Mouse (Mus musculus): ENCODE results near the gene Wdr17.

GRCm38 (mm10) chr8:54594634-54595033 lies 292.4 kb downstream of the Wdr17 start:
- TF ChIP-seq CTCF (conservative IDR thresholded peaks at IDR 0.05; ENCODE audit: low read length) (no peak), POU5F1 (IDR thresholded peaks at IDR 0.05; ENCODE audit: borderline replicate concordance, low read length) (no peak), NANOG (IDR thresholded peaks at IDR 0.05; ENCODE audit: borderline replicate concordance, low read length) (no peak)
